Mouse (Mus musculus) liver, embryonic 16.5 days (tissue): ENCODE results near the gene Dhdds. TPM values are rescaled to one million over a fixed set of nuclear protein-coding genes. Genes with fewer than 3 reads are reported as not detected.
A peak's percentile ranks its signal among the peaks of the same experiment; 100 is the strongest.

Experiments used
- ATAC-seq: fragments of 200-750 bp; cut with Nextera tagmentation; 2 replicates; pipeline ENCODE4 v1.8.0; 2017; ENCODE audit warnings: low read depth, mild to moderate bottlenecking, moderate number of reproducible peaks, moderate library complexity
- H3K27ac ChIP-seq: fragments of 300-500 bp; sonication (generic); 2 replicates; pipeline ENCODE4 v1.5.1; 2014; ENCODE audit warnings: mild to moderate bottlenecking, low read length
- H3K27me3 ChIP-seq: fragments of 300-500 bp; sonication (generic); 2 replicates; pipeline ENCODE4 v1.6.1; 2014; ENCODE audit warnings: low read depth, low read length, mixed read lengths; ENCODE audit not compliant: control insufficient read depth, insufficient read depth
- H3K36me3 ChIP-seq: fragments of 300-500 bp; sonication (generic); 2 replicates; pipeline ENCODE4 v1.6.1; 2014; ENCODE audit warnings: mild to moderate bottlenecking; ENCODE audit not compliant: control insufficient read depth, insufficient read depth
- H3K4me1 ChIP-seq: fragments of 300-500 bp; sonication (generic); 2 replicates; pipeline ENCODE4 v1.6.1; 2014; ENCODE audit warnings: low read depth, low read length, mixed read lengths; ENCODE audit not compliant: control insufficient read depth
- H3K4me2 ChIP-seq: fragments of 300-500 bp; sonication (generic); 2 replicates; pipeline ENCODE4 v1.6.1; 2014; ENCODE audit warnings: low read depth, low read length, mixed read lengths
- H3K4me3 ChIP-seq: fragments of 300-500 bp; sonication (generic); 2 replicates; pipeline ENCODE4 v1.5.1; 2014; ENCODE audit warnings: low read depth, mild to moderate bottlenecking, low read length
- H3K9ac ChIP-seq: fragments of 300-500 bp; sonication (generic); 2 replicates; pipeline ENCODE4 v1.6.1; 2014; ENCODE audit warnings: low read depth, low read length
- H3K9me3 ChIP-seq: fragments of 300-500 bp; sonication (generic); replicated peaks from 2 replicates; pipeline ENCODE4 v1.6.1; 2016; ENCODE audit warnings: low read length; ENCODE audit not compliant: control insufficient read depth
- WGBS: fragments of 180-500 bp; shearing (Covaris S2); extraction: QIAGEN DNeasy Blood & Tissue Kit; methylation state at CpG from one replicate; pipeline ENCODE4 v1.1.7; 2014; ENCODE audit not compliant: insufficient replicate concordance; 5-methylcytosine and 5-hydroxymethylcytosine counted together
- polyA plus RNA-seq: library from polyadenylated mRNA; unstranded; fragments of >200 nt; fragmentation: Nextera tagmentation; extraction: Ambion mirVana; gene quantifications from 2 replicates; pipeline ENCODE4 v1.2.1, GENCODE M21; 2015

The Dhdds gene
- polyA plus RNA-seq, 1 experiment from 2014 or later: 20.2 TPM

DNA sequence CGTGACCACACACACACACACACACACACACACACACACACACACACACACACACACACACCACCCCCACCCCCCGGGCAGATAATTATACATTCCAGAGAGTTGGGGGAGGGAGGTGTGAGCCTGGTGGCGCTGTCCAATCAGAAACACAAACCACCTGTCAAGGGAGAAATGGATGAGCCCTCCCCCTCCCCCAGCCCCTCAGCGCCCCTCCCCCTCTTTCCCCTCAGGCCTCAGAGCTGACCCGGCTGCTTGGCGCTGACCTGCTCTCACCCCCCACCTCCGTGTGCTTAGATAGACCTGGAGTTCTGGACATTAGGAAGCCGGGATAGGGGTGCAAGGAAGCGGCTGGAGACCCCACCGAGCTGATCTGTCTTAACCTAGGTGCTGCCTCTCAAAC is 18.5 kb upstream of the Dhdds start:
- no peaks in the 10 kb centered on the region for H3K9me3 ChIP-seq
- WGBS: 4% methylated on average over 9 of the region's 10 CpGs
- H3K4me3 ChIP-seq: no peak overlapping the region
- no peak overlapping the region for H3K27ac ChIP-seq
- H3K4me2 ChIP-seq: no peak overlapping the region
- no peak for ATAC-seq
- peaks cover 46% of the 10 kb centered on the region for H3K27me3 ChIP-seq
- H3K9ac ChIP-seq: no peak overlapping the region
- no peaks in the 10 kb centered on the region for H3K36me3 ChIP-seq
- H3K4me1 ChIP-seq: peaks cover 7% of the 10 kb centered on the region

DNA sequence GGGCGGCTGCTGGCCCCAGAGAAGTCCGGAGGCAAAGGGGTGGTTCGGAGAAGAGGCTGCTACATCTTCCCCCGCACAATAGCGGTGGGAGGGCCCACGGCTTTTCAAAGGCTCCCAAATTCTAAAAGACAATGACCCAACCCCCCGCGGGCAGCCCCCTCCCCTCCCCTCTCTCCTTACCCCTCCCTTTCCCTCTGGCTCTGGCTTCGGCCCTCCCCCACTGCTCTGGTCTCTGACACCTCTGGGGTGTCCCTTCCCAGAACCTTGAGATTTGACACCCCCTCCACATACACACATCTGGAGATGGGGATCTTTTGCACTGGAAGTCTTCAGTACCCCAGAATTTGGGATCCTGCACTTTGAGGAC is 18.0 kb upstream of the Dhdds start, which contains the start of gene Lin28a:
Lin28a (minus strand) TSS at position 63 of the 367 bp plus-strand sequence.
- Histone ChIP-seq H3K27me3 (peaks cover 46% of the 10 kb centered on the region), H3K9ac (no peak within 1 kb of the TSS), H3K4me1 (peaks cover 7% of the 10 kb centered on the region), H3K36me3 (no peaks in the 10 kb centered on the region), H3K9me3 (no peaks in the 10 kb centered on the region), H3K4me2 (peak within 1 kb of the TSS; percentile 41), H3K4me3 (peak within 1 kb of the TSS; percentile 29; the same call in 1 of the 2 replicates), H3K27ac (no peak within 1 kb of the TSS)
- ATAC-seq: no peak
- WGBS: 0% methylated on average over 9 of the region's 9 CpGs

DNA sequence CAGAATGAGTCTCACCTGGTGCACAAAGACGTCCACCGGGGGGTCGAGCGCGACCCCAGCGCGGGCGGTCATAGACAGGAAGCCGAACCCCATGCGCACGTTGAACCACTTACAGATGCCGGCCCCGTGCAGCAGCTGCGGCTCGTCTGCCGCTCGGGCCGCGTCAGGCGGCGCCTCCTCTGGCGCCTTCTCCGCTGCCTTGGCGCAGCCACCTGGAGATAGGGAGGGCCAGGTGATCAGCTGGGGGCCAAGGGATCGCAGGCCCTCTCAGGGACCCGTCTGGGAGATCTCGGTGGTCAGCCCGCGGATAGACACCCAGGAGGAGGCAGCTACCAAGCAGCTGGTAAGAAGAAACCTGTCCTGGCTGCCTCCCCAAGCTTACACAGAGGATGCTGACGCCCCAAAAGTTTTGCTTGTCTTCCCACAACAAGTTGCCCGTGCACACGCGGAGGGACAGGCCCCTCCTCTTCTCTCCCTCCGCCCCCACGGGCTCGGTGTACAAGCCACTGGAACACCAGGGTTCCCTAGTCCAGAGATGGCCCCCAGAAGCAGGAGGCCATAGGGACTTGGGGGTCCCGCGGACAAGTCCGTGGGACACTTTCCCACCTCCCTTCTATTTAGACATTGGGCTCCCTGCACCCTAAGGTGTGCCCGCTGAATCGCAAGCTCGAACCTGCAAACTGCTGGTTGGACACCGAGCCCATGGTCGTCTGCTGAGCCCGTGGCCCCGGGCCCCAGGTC is 17.5 kb upstream of the Dhdds start:
- Histone ChIP-seq H3K4me1 (peaks cover 7% of the 10 kb centered on the region), H3K27ac (no peak overlapping the region), H3K9ac (no peak overlapping the region), H3K27me3 (peaks cover 46% of the 10 kb centered on the region), H3K36me3 (no peaks in the 10 kb centered on the region), H3K4me3 (peak overlapping the region; percentile 29; the same call in 1 of the 2 replicates), H3K4me2 (peak overlapping the region; percentile 41), H3K9me3 (no peaks in the 10 kb centered on the region)
- ATAC-seq: no peak
- under 1% methylated on average over 46 of the region's 46 CpGs for WGBS

DNA sequence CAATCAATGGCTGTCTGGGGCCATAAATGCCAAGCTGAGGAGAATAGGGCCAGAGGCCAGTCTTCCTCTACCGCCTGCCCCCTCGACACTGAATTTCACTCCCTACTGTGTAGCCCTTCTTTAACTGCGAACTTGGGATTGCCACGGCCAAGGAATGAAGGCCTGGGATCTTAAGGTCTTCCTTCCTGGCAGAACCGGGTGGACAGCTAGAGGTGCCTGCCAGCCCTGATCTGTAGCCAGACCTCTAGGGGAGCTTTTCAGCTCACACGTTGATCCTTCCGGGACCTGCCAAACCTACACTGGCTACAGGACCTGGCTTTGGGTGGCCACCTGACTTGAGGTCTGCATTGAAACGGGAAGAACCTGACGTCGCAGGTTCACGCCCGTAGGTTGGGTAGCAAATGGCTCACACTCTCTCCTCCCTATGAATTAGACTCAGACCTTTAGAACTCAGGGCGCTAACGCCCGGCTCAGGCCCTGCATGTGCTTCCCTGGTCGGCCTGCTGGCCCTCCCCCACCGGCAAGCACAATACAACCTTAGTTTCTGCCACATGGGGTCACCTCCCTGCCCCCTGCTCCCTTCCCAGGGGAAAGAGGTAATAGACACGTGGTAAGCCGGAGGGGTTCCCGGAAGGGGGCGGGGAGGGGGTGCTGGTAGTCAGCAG is 16.6 kb upstream of the Dhdds start:
- WGBS: 7% methylated on average over 21 of the region's 21 CpGs
- no peak for ATAC-seq
- Histone ChIP-seq H3K9me3 (no peaks in the 10 kb centered on the region), H3K4me1 (peaks cover 7% of the 10 kb centered on the region), H3K4me2 (peak overlapping the region; percentile 41), H3K4me3 (no peak overlapping the region), H3K27ac (no peak overlapping the region), H3K9ac (no peak overlapping the region), H3K36me3 (no peaks in the 10 kb centered on the region), H3K27me3 (peaks cover 46% of the 10 kb centered on the region)

DNA sequence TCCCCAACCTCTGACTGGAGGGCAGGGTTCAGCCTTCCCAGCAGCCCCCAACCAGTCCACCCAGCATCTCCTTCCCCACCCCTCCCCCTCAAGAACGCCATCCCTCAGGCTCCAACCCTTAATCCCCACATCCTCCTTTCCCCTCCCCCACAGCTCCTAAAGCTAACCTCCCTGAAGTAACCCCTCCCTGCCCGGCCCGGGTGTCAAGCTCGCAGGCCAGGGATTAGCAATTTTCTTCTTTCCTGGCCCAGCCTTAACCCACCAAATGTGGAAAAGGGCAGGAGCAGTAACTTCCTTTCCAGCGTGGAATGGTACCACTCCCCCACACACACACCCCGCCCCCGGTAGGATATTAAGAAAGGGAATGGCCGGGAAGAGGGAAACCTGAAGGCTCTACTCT is 16.0 kb upstream of the Dhdds start:
- Histone ChIP-seq H3K27ac (no peak overlapping the region), H3K4me3 (no peak overlapping the region), H3K36me3 (no peaks in the 10 kb centered on the region), H3K4me1 (peaks cover 7% of the 10 kb centered on the region), H3K27me3 (peaks cover 48% of the 10 kb centered on the region), H3K9ac (no peak overlapping the region), H3K4me2 (no peak overlapping the region), H3K9me3 (no peaks in the 10 kb centered on the region)
- no peak for ATAC-seq
- WGBS: 6% methylated on average over 8 of the region's 8 CpGs

DNA sequence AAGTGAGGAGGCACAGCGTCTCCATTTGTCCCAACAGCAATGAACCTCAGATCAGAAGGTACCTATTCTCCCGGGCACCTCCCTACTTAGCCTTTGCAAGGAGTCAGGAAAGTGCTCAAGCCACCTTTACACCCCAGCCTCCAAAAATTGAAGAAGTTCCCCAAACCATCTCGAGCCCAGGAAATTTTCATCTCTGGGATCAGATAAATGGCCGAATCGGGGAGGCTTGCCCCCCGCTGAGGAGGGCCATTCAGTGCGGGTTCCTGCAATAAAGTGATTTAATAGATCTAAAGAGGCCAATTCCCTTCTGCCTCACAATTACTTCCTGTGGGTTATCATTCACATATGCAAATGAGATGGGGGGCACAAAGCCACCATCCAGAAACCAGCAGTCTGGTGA is 15.5 kb upstream of the Dhdds start:
- Histone ChIP-seq H3K9ac (no peak overlapping the region), H3K36me3 (no peaks in the 10 kb centered on the region), H3K9me3 (no peaks in the 10 kb centered on the region), H3K27me3 (peaks cover 48% of the 10 kb centered on the region), H3K4me1 (peaks cover 7% of the 10 kb centered on the region), H3K4me2 (no peak overlapping the region), H3K4me3 (no peak overlapping the region), H3K27ac (no peak overlapping the region)
- 19% methylated on average over 7 of the region's 7 CpGs for WGBS
- no peak for ATAC-seq

DNA sequence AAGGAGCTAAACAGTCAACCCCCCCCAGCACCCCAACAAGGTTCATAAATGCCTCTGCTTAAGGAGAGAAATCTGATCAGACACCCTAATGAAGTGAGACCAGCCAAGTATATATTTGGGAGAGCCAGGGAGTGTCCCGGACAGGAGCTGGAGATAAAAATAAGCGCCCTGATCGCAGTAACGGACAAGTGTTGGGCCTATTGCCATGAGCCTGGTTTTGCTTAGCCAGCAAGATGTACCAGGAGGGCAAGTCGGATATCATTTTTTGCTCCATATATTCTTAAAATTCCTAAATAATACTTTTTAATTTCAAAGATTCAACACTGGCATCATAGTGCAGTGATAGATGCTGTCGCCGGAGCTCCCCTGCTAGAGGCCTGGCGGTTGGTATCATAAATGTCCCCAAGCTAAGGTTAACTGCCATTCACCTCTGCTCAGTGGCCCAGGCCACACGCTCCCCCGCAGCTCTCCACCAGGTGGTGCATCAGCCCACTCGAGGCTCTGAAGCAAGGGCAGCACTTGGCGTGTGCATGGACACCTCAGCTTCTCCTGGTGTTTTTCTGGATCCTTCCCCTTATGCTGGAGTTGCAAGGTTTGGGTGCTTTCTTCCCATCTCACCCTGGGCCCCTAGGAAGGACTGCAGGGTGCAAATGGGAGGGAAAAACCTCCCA is 12.3 kb upstream of the Dhdds start:
- no peak overlapping the region for H3K4me3 ChIP-seq
- H3K4me2 ChIP-seq: no peak overlapping the region
- H3K27ac ChIP-seq: no peak overlapping the region
- ATAC-seq: no peak
- peaks cover 26% of the 10 kb centered on the region for H3K27me3 ChIP-seq
- no peaks in the 10 kb centered on the region for H3K36me3 ChIP-seq
- 55% methylated on average over 12 of the region's 12 CpGs for WGBS
- no peaks in the 10 kb centered on the region for H3K9me3 ChIP-seq
- peaks cover 7% of the 10 kb centered on the region for H3K4me1 ChIP-seq
- H3K9ac ChIP-seq: no peak overlapping the region

DNA sequence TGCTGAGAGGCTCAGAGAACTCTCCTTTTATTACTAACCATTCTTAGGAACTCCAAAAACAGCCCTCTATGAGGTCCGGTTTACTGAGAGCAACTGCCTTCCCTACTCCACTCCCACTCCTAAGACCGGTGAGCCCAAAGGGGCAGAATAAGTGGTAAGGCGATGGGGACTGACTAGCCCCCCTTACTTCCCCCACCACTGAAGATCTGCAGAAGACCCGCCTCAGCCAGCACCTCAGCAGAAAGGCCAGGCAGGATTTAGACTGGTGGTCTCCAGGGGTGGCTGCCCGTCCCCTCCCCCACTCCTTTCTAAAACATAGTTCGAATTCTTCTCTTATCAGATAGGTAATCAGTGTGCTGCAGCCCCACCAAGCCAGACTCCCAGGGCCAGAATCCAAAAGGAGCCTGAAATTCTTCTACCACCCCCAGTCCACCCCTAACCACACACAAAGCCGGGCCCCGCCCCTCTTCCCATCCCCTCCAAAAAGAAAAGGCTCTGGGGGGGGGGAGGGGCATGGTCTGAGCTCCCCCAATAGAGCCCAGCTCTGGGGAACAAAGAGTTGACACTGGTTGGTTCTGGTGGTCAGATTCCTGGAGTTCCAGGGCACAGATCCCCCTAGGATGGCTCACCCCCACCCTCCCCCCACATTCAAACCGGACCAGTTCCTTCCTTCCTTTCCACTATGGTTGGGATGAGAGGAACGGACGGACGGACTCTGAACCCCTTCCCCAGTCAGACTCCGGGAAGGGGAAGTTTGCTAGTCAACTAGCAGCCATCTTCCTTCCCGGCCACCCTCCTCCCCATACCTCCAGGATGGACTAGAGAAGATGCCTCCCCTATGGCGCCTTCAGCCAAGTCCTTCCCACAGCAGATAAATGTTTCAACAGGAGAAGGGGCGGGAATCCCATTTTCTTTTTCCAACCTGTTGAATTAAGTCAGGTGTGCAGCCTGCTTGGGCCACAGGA is 11.0 kb upstream of the Dhdds start:
- no peak overlapping the region for H3K4me2 ChIP-seq

More for the DNA sequence above, 11.0 kb upstream of the Dhdds start:
- Histone ChIP-seq H3K9me3 (no peaks in the 10 kb centered on the region), H3K4me1 (no peaks in the 10 kb centered on the region; the same call in 1 of the 2 replicates), H3K4me3 (peak overlapping the region; percentile 33), H3K27ac (no peak overlapping the region), H3K36me3 (no peaks in the 10 kb centered on the region), H3K27me3 (peaks cover 13% of the 10 kb centered on the region), H3K9ac (no peak overlapping the region)
- WGBS: 16% methylated on average over 16 of the region's 16 CpGs
- no peak for ATAC-seq
